ENCODE assay signal across 8 mouse cellular contexts in the genomic region with DNA sequence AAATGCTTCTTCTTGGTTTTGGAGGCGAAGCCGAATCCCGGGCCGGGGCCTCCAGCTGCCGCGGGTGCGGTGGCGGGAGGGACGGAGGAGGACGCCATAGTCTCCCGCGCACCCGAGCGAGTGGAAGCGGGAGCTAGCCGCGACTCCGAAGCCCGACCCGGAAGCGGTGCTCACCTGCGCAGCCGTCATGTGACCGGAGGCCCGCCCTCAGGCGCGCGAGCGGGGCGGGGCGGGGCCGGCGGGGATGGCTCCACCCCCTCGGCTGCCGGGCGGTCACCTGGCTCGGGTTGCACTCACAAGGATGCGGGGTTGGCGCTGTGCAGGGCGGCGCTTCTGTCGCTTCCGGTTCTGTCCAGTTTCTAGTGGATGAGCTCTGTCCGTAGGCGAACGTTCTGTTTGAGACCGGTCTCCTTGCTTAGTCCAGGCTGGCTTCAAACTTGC. TPM values are rescaled to one million over a fixed set of nuclear protein-coding genes. Genes with fewer than 3 reads are reported as not detected.
DNase-seq lines count a peak whose midpoint lies in the region; ATAC-seq and TF ChIP-seq lines count a peak whose summit lies in the region.

A gene (minus strand): TSS at position 172 of the 441 bp plus-strand sequence.

- peak within 1 kb of the TSS; percentile 70 for H3K27ac ChIP-seq in hindbrain, embryonic 15.5 days (replicated peaks)
- peak within 1 kb of the TSS; percentile 87 for H3K27ac ChIP-seq in left cerebral cortex, adult 2 months
- no peak within 1 kb of the TSS for H3K27ac ChIP-seq in macrophage

- H3K4me1 ChIP-seq in hindbrain, embryonic 15.5 days (replicated peaks): peaks cover 15% of the 10 kb centered on the region

- peak within 1 kb of the TSS; percentile 81 for H3K4me3 ChIP-seq in hindbrain, embryonic 15.5 days
- H3K4me3 ChIP-seq in left cerebral cortex, adult 2 months: peak within 1 kb of the TSS; percentile 78
- peak within 1 kb of the TSS; percentile 57 for H3K4me3 ChIP-seq in macrophage (ENCODE audit: inconsistent target)

- under 1% methylated on average over 44 of the region's 47 CpGs for WGBS in hindbrain, embryonic 15.5 days
- 0% methylated on average over 35 of the region's 47 CpGs for WGBS in macrophage (ENCODE audit: missing documents)

- peaks cover 20% of the 10 kb centered on the region for H3K79me2 ChIP-seq in macrophage (ENCODE audit: inconsistent target)

- H3K9me3 ChIP-seq in hindbrain, embryonic 15.5 days: no peaks in the 10 kb centered on the region

- peak within 1 kb of the TSS; percentile 93 for H3K4me2 ChIP-seq in hindbrain, embryonic 15.5 days

- no peak for TF ChIP-seq CTCF in left cerebral cortex, adult 2 months (IDR thresholded peaks at IDR 0.05)

- ATAC-seq in activated CD4-positive, CD25-positive, alpha-beta regulatory T cell, adult 4 months: peak; percentile 94
- peak; percentile 87 for ATAC-seq in common myeloid progenitor, adult 5-6 weeks (replicated peaks; ENCODE audit: low read depth, poor library complexity, severe bottlenecking)
- peak; percentile 96 for ATAC-seq in hindbrain, embryonic 15.5 days (ENCODE audit: low FRiP score, low read depth)

- peaks cover 7% of the 10 kb centered on the region; the same call in 1 of the 2 replicates for H3K36me3 ChIP-seq in hindbrain, embryonic 15.5 days
- peaks cover 16% of the 10 kb centered on the region; the same call in 1 of the 2 replicates for H3K36me3 ChIP-seq in macrophage (ENCODE audit: inconsistent target)

- peak within 1 kb of the TSS; percentile 85 for H3K9ac ChIP-seq in hindbrain, embryonic 15.5 days

- intact Hi-C loops in left cerebral cortex, adult 2 months (cut with DNase I): loop anchor here (2.0 kb wide), 2 partner anchors 15 to 77 kb away; a partner anchor contains a TSS

- peak; percentile 88 for DNase-seq in gastrocnemius, adult 18-20 months (ENCODE audit: low spot score)
- DNase-seq in left cerebral cortex, adult 2 months (ENCODE audit: extremely low spot score in 1 of 2, low spot score in 2 of 2): peak; percentile 92 to 94
- peak; percentile 95 for DNase-seq in right cerebral cortex, adult 18-20 months
- peak; percentile 89 for DNase-seq in urinary bladder, adult 2 months (ENCODE audit: low spot score)

- no peaks in the 10 kb centered on the region for H3K27me3 ChIP-seq in hindbrain, embryonic 15.5 days

RNA-seq across cellular contexts. Expression of the gene that starts here (rescaled TPM):
- polyA plus RNA-seq in activated CD4-positive, CD25-positive, alpha-beta regulatory T cell, adult 4 months (2017; shearing (Covaris generic)): 10 to 100 TPM; 24.2 to 27.8 TPM
- total RNA-seq in common myeloid progenitor, adult 5-6 weeks (2017): 15.7 and 18.7 TPM in 2 replicates
- total RNA-seq in gastrocnemius, adult 18-20 months (2021): 1 to 10 TPM; 7.4 to 8.2 TPM
- polyA plus RNA-seq in hindbrain, embryonic 15.5 days (2015; fragmentation: Nextera tagmentation; extraction: Ambion mirVana): 19.1 and 19.6 TPM in 2 replicates
- total RNA-seq in left cerebral cortex, adult 2 months (2021): 100 to 1,000 TPM; 113 to 115 TPM
- total RNA-seq in macrophage (2018; cell fraction: chromatin; rRNA removed): 10 to 100 TPM in 23 of 26 experiments, 1 to 10 TPM in 3; 6.7 to 41.3 (median 22.5) TPM
- total RNA-seq in macrophage (2018; cell fraction: cytosol; rRNA removed): 10 to 100 TPM; 35.9 to 59.0 (median 46.8) TPM
- total RNA-seq in macrophage (2018; cell fraction: nucleus; rRNA removed): 10 to 100 TPM; 19.1 to 51.7 (median 31.5) TPM
- polyA plus RNA-seq in macrophage (2018): 33.0 to 42.7 TPM (median 40.2 TPM) in 3 replicates
- 47.7 and 48.4 TPM in 2 replicates for polyA plus RNA-seq in urinary bladder, adult 2 months (2012; rRNA removed)
